ENCODE assay signal across 22 mouse cellular contexts in the genomic region with DNA sequence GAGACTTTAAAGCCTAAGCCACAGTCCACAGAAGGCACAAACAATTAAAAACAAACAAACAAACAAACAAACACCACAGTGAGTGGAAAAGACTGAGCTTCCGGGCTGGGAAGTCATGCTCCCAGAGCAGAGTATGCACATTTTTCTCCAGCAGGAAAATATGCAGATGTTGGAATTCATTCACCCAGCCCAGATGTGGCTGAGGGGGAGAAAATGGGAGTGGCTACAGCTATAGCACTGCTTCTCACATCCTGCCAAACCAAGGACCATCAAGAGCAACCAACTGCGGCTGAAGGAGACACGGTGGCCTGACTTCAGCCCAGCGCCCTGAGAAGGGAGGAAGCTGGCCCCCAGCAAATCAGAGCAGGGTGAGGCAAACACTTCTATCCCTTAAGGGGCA.
DNase-seq lines count a peak whose midpoint lies in the region; ATAC-seq lines count a peak whose summit lies in the region.
"Had no signal": no experiment of that assay in that cellular context is flagged by ENCODE, and none has a peak within 500 bp of the region (broad histone marks: within the 10 kb centered on the region; RNA-seq: fewer than 3 reads in every experiment).

No protein-coding gene starts in this region.

- peak; percentile 31 for DNase-seq in kidney, postnatal 10 days
- DNase-seq in kidney, postnatal 36 days = no peak
- DNase-seq in 3T3-L1 (ENCODE audit: low read depth, low spot score) = peak; percentile 59
- DNase-seq in NIH3T3 (ENCODE audit: low read depth) = peak; percentile 48
- no peak for DNase-seq in adrenal gland, adult (ENCODE audit: inconsistent age in 2 of 2, low spot score in 1 of 2)
- no peak for DNase-seq in left cerebral cortex, adult 9 months (ENCODE audit: low spot score in 2 of 2)
- DNase-seq: cerebellum, adult 11 months; cerebellum, postnatal 10 days; gastrocnemius, postnatal 36 days; heart, postnatal 36 days; kidney, postnatal 25 days; left cerebral cortex, postnatal 4 days; right cerebral cortex, postnatal 4 days; thymus, postnatal 14 days had no signal

- H3K27ac ChIP-seq in limb, embryonic 13.5 days = 0 out of 2 replicates have a peak overlapping the region, but pooled peaks have one; percentile 39
- H3K27ac ChIP-seq: forebrain, embryonic 13.5 days; heart, embryonic 15.5 days; hindbrain, embryonic 14.5 days; liver, embryonic 12.5 days; midbrain, embryonic 10.5 days had no signal

- WGBS in limb, embryonic 13.5 days = 58% methylated on average over 4 of the region's 4 CpGs

- H3K27me3 ChIP-seq in limb, embryonic 13.5 days = no peaks in the 10 kb centered on the region
- H3K27me3 ChIP-seq: forebrain, embryonic 13.5 days; liver, embryonic 12.5 days had no signal

- ATAC-seq in limb, embryonic 13.5 days (ENCODE audit: low FRiP score, low read depth) = 0 out of 2 replicates have a peak, but pooled peaks have one; percentile 16
- ATAC-seq: forebrain, embryonic 13.5 days; inflammation-experienced regulatory T-cells, adult 6 months; liver, embryonic 12.5 days; lung, postnatal 0 days had no signal

- H3K36me3 ChIP-seq in limb, embryonic 13.5 days = no peaks in the 10 kb centered on the region
- H3K36me3 ChIP-seq: heart, embryonic 15.5 days; liver, embryonic 12.5 days; midbrain, embryonic 10.5 days had no signal

- H3K4me3 ChIP-seq in limb, embryonic 13.5 days = no peak overlapping the region
- H3K4me3 ChIP-seq: forebrain, embryonic 13.5 days; heart, embryonic 15.5 days; liver, embryonic 12.5 days; midbrain, embryonic 10.5 days had no signal

- H3K9me3 ChIP-seq in limb, embryonic 13.5 days = no peaks in the 10 kb centered on the region
- H3K9me3 ChIP-seq: forebrain, embryonic 13.5 days; heart, embryonic 15.5 days; liver, embryonic 12.5 days; midbrain, embryonic 10.5 days had no signal

- H3K4me1 ChIP-seq in limb, embryonic 13.5 days = peaks cover 42% of the 10 kb centered on the region
- H3K4me1 ChIP-seq: forebrain, embryonic 13.5 days; heart, embryonic 15.5 days; liver, embryonic 12.5 days had no signal

- no peak overlapping the region for H3K4me2 ChIP-seq in limb, embryonic 13.5 days (replicated peaks)
- H3K4me2 ChIP-seq: forebrain, embryonic 13.5 days; heart, embryonic 15.5 days; hindbrain, embryonic 14.5 days; liver, embryonic 12.5 days had no signal

- H3K9ac ChIP-seq in limb, embryonic 13.5 days = no peak overlapping the region
- H3K9ac ChIP-seq: forebrain, embryonic 13.5 days; heart, embryonic 15.5 days; hindbrain, embryonic 14.5 days; liver, embryonic 12.5 days had no signal

Comparison
In these comparisons a context has a peak if more than half of its experiments do, and no peak if none do; other contexts are left out.
1. DNase-seq: peak in kidney, postnatal 10 days (single experiment), 3T3-L1 (single experiment) and NIH3T3 (single experiment); none in kidney, postnatal 36 days (0 of 2), adrenal gland, adult (0 of 2) and left cerebral cortex, adult 9 months (0 of 2).